In genomic region chr10:55424943-55425342, GRCm38 (mm10) we compare ENCODE assay signal across 16 mouse cellular contexts.
"Had no signal": no experiment of that assay in that cellular context is flagged by ENCODE, and none has a peak within 500 bp of the region (broad histone marks: within the 10 kb centered on the region; RNA-seq: fewer than 3 reads in every experiment).

No protein-coding gene starts in this region.

- ATAC-seq: midbrain, embryonic 15.5 days had no signal

- H3K27ac ChIP-seq: left cerebral cortex, adult 2 months; liver, embryonic 15.5 days; lung, embryonic 15.5 days; macrophage; midbrain, embryonic 15.5 days; neural tube, embryonic 13.5 days; stomach, embryonic 15.5 days had no signal

- H3K4me2 ChIP-seq: liver, embryonic 11.5 days; liver, embryonic 15.5 days; lung, embryonic 15.5 days; midbrain, embryonic 11.5 days; midbrain, embryonic 15.5 days; neural tube, embryonic 13.5 days; stomach, embryonic 15.5 days had no signal

- H3K4me1 ChIP-seq: liver, embryonic 15.5 days; lung, embryonic 15.5 days; megakaryocyte, embryonic 14.5 days; midbrain, embryonic 15.5 days; neural tube, embryonic 13.5 days; stomach, embryonic 15.5 days had no signal

- DNase-seq: kidney, adult 11 months; kidney, postnatal 14 days; lung, postnatal 14 days; right cerebral cortex, postnatal 14 days; thymus, adult 2 months; thymus, postnatal 25 days had no signal

- H3K4me3 ChIP-seq: left cerebral cortex, adult 2 months; liver, embryonic 15.5 days; lung, embryonic 15.5 days; megakaryocyte, embryonic 14.5 days; midbrain, embryonic 15.5 days; neural tube, embryonic 13.5 days; stomach, embryonic 15.5 days had no signal

- H3K36me3 ChIP-seq: liver, embryonic 15.5 days; lung, embryonic 15.5 days; midbrain, embryonic 15.5 days; neural tube, embryonic 13.5 days; stomach, embryonic 15.5 days had no signal

- H3K27me3 ChIP-seq: liver, embryonic 15.5 days; lung, embryonic 15.5 days; megakaryocyte, embryonic 14.5 days; midbrain, embryonic 15.5 days; neural tube, embryonic 13.5 days; stomach, embryonic 15.5 days had no signal

- H3K9ac ChIP-seq: liver, embryonic 15.5 days; lung, embryonic 15.5 days; midbrain, embryonic 15.5 days; neural tube, embryonic 13.5 days; stomach, embryonic 15.5 days had no signal

- H3K9me3 ChIP-seq: liver, embryonic 15.5 days; lung, embryonic 15.5 days; megakaryocyte, embryonic 14.5 days; midbrain, embryonic 15.5 days; neural tube, embryonic 13.5 days; stomach, embryonic 15.5 days had no signal
